Mouse (Mus musculus): ENCODE measurements around the gene Pfdn2.
"Not testable (repeated sequence)": the region's sequence is repeated elsewhere in the genome, so short reads cannot be mapped to it uniquely, and the experiment has no call there.

Pfdn2 gene

GRCm38 (mm10) chr1:171345225-171346094, at the start of gene Pfdn2, which contains the start of gene Nit1:
Gene Pfdn2 (plus strand): TSS chr1:171345670.
Gene Nit1 (minus strand): TSS chr1:171345646.
- DNase-seq: peak; percentile 89

GRCm38 (mm10) chr1:171298226-171298625, 47.2 kb upstream of the Pfdn2 start:
- DNase-seq: no peak

DNA sequence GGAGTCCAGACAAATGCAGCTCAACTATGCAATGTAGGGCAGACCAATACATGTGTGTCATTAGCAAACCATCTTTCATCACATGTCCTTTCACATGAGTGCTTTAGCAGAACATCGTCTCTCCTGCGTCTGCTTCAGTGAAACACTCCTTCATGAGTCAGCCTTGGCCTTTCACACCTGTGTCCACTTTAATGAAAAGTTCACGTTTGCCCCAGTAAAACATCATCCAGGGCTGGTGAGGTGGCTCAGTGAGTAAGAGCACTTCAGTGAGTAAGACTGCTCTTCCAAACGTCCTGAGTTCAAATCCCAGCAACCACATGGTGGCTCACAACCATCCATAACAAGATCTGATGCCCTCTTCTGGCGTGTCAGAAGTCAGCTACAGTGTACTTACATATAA, 39.3 kb upstream of the Pfdn2 start:
- DNase-seq: not testable (repeated sequence)

DNA sequence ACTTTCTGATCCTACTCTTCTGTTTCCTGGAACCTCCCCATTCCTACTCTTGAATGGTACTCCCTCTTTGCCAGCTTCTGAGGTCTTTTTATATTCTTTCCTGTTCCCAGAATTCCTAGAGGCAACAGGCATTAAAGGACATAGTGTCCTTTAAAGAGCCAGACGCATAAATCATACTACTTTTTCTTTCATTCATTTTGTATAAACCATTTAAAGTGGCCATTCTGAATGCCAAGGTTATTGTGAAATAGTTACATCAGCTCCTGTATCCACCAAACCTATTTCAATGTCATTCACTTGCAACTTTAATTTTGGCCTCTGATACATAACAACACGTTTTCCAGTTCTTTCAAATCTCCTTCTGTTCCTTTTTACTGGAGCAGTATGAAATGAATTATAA, 36.1 kb upstream of the Pfdn2 start:
- DNase-seq: no peak

DNA sequence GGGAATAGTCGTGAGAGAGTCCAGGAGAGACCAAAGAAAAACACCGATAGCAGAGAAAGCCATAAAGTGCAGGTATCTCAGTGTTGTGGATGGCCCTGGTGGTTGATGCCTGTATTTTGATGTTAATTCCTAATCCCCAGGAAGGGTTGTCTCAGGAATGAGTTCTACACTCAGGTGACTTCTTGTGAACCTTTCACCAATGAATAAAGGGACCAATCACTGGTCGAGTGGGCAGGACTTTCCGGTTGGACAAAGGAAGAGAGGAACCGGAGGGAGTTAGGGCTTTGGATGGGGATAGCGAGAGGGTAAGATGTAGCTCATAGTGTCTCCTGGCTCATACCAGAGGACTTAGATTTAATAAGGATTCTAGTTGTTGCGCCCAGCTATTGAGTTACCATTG, 25.7 kb upstream of the Pfdn2 start:
- peak; percentile 39 for DNase-seq

GRCm38 (mm10) chr1:171320151-171320550, 25.3 kb upstream of the Pfdn2 start:
- DNase-seq: no peak

DNA sequence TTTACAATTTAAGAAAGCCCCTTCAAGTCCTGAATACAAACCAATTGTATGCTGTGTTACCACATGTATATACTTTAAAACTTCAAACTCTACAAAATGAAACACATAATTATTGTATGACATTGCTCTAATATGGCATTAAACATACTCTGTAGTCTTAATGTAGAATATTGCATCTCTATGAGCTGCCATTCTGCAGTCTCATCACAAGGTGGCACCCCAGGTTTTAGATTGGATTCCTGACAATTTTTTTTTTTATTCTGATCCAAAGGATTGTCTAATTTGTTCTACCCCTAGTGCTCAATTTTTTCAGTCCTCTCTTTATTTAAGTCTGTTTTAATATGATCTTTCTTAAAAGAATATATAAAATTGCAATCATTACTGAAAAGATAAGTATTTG, 24.1 kb upstream of the Pfdn2 start:
- DNase-seq: no peak

- peak; percentile 62 for DNase-seq
These were observed 23.5 kb upstream of the Pfdn2 start for GRCm38 (mm10) chr1:171322012-171322411.

- no peak for DNase-seq
These were observed 19.9 kb upstream of the Pfdn2 start for GRCm38 (mm10) chr1:171325571-171325970.

DNA sequence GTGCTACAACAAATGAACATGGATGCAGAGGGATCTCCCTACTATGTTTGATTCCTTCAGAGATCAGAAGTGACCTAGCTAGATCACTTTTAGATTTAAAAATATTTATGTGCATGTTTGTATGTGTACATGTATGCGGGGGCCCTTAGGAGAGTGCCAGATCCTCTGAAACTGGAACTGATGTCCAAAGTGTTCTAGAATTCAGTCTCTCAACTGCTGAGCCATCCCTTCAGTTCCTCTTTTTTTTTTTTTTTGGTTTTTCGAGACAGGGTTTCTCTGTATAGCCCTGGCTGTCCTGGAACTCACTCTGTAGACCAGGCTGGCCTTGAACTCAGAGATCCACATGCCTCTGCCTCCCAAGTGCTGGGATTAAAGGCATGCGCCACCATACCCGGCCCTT, 18.9 kb upstream of the Pfdn2 start:
- DNase-seq: not testable (repeated sequence)

DNA sequence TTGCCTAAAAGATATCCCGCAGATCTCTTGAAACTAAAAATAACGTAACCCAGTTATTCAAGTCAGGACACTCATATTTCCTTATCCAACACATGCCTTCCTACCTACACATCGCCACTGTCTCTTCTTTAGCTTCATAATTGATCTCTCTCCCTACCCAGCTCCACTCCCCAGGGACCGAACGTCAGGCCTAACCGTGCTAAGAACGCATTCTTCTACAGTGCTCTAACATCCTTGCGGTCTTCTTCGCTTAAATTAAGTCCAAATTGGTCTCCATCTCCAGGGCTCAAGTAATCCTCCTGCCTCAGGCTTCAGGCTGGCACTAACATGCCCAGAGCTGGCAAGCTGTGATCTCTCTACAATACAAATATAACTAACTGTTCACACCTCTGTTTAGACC, 17.2 kb upstream of the Pfdn2 start:
- DNase-seq: no peak

GRCm38 (mm10) chr1:171328839-171329432, 16.5 kb upstream of the Pfdn2 start, which contains the start of gene Dedd:
Gene Dedd (plus strand): TSS chr1:171329145.
- DNase-seq: peak; percentile 96

DNA sequence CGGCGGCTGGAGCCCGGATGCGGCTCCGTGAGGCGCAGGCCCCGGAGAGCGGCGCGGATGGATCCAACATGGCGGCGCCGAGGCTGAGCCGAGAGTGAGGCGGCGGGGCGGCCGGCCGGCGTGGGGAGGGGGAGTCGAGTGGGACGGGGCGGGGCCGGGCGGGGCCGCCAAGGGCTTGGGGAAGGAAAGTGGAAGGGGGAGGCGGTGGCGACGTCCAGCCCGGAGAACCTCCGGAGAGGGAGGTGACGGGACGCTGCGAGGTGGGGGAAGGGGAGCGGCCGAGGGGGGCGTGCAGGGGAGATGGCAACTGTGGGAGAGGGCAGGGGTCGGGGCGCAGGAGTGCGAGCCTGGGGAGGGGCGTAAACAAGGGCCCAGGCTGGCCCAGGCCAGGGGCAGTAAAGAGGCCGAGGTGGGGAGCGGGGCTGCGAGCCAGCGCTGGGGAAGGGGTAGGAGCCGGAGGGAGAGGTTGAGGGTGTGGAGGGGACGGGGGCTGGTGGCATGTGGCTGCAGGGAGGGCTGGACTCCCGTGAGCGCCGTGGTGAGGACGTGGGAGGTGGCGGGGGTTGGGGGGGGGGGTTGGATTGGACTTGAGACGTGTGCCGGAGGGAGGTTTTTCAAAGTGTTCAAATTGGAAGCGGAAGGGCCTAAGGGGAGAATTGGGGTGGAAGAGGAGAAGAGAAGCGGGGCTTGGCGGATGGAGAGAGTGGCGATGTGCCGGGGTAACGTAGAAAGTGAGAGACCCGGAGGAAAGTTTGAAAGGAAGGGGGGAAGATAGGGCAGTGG, 15.8 kb upstream of the Pfdn2 start:
- DNase-seq: no peak

- DNase-seq: peak; percentile 24
These were observed 15.3 kb upstream of the Pfdn2 start for GRCm38 (mm10) chr1:171330216-171330560.

- peak; percentile 45 for DNase-seq
These were observed 2.9 kb upstream of the Pfdn2 start for GRCm38 (mm10) chr1:171342262-171343207.

DNA sequence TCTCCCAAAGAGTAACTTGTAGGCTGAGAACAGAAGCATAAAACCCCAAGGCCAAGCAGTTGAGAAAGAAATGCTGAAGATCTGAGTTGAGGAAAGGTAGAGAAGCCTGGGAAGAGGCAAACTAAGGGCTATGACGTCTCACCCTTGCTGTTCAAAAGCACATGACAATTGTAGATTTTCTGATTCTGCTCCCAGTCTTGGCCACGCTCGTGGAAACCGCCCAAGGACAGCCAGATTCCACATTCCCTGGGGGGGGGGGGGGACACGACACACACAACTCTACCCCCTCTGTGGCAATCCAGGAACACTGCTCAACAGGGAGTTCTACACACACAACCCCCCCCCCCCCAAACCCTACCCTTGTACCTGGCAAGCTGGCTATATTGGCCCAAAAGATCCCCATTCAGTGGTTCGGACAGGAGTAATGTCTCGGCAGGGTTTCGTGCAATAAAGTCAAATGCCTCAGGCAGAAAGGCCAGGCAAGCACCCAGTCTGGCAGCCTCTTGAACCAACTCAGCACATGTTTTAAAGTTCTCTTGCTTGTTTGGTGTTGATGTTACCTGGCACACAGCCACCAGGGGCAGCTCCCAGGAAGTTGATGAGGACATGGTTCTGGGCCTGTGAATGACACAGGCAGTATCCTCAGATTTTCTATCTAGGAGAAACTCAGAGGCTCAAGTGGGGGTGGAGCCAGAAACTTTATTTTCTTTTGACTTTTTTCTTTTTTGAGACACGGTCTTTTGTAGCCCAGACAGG, 1.4 kb upstream of the Pfdn2 start:
- peak; percentile 82 for DNase-seq

GRCm38 (mm10) chr1:171344715-171345114, 755 bp upstream of the Pfdn2 start:
- DNase-seq: no peak

DNA sequence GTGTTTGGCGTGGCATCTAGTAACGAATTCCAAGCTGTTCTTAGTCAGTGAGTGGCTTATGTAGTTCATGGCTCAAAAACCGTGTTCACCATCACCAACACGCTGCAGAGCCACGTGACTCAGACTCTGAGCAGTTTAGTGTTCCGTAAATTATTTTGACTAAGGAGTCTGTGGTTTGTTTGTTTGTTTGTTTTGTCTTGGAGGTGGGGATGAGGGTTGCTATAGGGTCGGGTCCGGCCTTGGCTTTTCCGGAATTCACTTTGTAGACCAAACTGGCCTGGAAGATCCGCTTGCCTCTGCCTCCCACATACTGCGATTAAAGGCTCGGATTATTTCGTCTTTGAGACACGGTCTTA, 603 bp downstream of the Pfdn2 start:
- no peak for DNase-seq

- DNase-seq: no peak
These were observed 3.2 kb downstream of the Pfdn2 start for GRCm38 (mm10) chr1:171348665-171349064.

DNA sequence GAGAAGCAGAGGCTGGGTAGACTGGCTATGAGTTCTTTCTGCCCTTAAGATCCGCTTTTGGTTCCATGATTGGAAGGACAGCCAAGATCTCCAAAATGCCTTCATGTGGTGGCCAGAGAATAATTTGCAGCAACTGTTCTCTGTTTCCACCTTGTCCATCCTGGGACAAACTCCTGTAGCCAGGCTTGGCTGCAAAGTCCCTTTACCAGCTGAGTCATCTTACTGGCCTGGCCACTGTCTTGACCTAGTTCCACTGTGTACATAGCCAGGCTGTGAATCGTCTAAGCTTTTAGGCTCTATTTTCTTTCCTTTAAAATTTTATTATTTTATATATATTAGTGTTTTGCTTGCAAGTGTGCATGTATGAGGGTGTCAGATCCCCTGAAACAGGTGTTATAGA, 3.7 kb downstream of the Pfdn2 start:
- no peak for DNase-seq

GRCm38 (mm10) chr1:171355812-171356340, 10.4 kb downstream of the Pfdn2 start:
- no peak for DNase-seq
